Mouse (Mus musculus): Measurements from ENCODE around the gene Apon. TPM values are rescaled to one million over a fixed set of nuclear protein-coding genes. Genes with fewer than 3 reads are reported as not detected.
A peak's percentile ranks its signal among the peaks of the same experiment; 100 is the strongest.

Gene Apon
- polyA plus RNA-seq, 1 experiment = 0.27 TPM

DNA sequence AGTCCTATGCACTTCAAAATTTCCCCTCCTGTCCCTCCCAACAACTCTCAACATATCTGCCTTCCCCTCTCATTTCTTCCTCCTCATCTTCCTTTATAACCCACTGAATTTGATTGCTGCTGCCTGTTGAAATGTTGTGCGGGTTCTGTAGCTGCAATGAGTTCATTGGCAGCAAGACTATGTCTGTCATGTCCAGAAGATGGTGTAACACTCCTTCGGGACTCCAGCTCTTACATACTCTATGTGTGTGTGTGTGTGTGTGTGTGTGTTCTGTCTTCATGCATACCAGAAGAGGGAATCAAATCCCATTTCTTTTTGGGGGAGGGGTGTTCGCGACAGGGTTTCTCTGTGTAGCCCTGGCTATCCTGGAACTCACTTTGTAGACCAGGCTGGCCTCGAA, 38.9 kb upstream of the Apon start:
- no peak for DNase-seq
- 79% methylated on average over 5 of the region's 5 CpGs for WGBS

GRCm38 (mm10) chr10:128218387-128219117, 35.3 kb upstream of the Apon start:
- 91% methylated on average over 18 of the region's 18 CpGs for WGBS
- Histone ChIP-seq H3K4me1 (ENCODE audit: control insufficient read depth, insufficient read depth, low read length) (no peaks in the 10 kb centered on the region), H3K4me3 (replicated peaks; ENCODE audit: extremely low read depth, low read depth, low read length) (no peak overlapping the region)
- TF ChIP-seq POLR2A (IDR thresholded peaks at IDR 0.05; ENCODE audit: borderline replicate concordance, extremely low read depth, low read depth, low read length) (no peak), CTCF (IDR thresholded peaks at IDR 0.05; ENCODE audit: insufficient read depth, low read length) (no peak)
- no peak for DNase-seq

More for the DNA sequence above, 38.9 kb upstream of the Apon start:
- H3K4me1 ChIP-seq (ENCODE audit: control insufficient read depth, insufficient read depth, low read length) = peaks cover 7% of the 10 kb centered on the region
- H3K4me3 ChIP-seq (replicated peaks; ENCODE audit: extremely low read depth, low read depth, low read length) = no peak overlapping the region
- TF ChIP-seq POLR2A (IDR thresholded peaks at IDR 0.05; ENCODE audit: borderline replicate concordance, extremely low read depth, low read depth, low read length) (no peak), CTCF (IDR thresholded peaks at IDR 0.05; ENCODE audit: insufficient read depth, low read length) (no peak)

- TF ChIP-seq CTCF (IDR thresholded peaks at IDR 0.05; ENCODE audit: insufficient read depth, low read length) (no peak), POLR2A (IDR thresholded peaks at IDR 0.05; ENCODE audit: borderline replicate concordance, extremely low read depth, low read depth, low read length) (no peak)
- Histone ChIP-seq H3K4me3 (replicated peaks; ENCODE audit: extremely low read depth, low read depth, low read length) (no peak overlapping the region), H3K4me1 (ENCODE audit: control insufficient read depth, insufficient read depth, low read length) (no peaks in the 10 kb centered on the region)
- 47% methylated on average over 16 of the region's 16 CpGs for WGBS
- DNase-seq = no peak
Measured at GRCm38 (mm10) chr10:128221533-128222286, 32.2 kb upstream of the Apon start.

GRCm38 (mm10) chr10:128225064-128225463, 28.8 kb upstream of the Apon start:
- H3K4me3 ChIP-seq (replicated peaks; ENCODE audit: extremely low read depth, low read depth, low read length) = no peak overlapping the region
- TF ChIP-seq CTCF (IDR thresholded peaks at IDR 0.05; ENCODE audit: insufficient read depth, low read length) = no peak
- no peak for TF ChIP-seq POLR2A (IDR thresholded peaks at IDR 0.05; ENCODE audit: borderline replicate concordance, extremely low read depth, low read depth, low read length)
- no peak for DNase-seq
- H3K4me1 ChIP-seq (ENCODE audit: control insufficient read depth, insufficient read depth, low read length) = no peaks in the 10 kb centered on the region
- WGBS = 67% methylated on average over 5 of the region's 5 CpGs

DNA sequence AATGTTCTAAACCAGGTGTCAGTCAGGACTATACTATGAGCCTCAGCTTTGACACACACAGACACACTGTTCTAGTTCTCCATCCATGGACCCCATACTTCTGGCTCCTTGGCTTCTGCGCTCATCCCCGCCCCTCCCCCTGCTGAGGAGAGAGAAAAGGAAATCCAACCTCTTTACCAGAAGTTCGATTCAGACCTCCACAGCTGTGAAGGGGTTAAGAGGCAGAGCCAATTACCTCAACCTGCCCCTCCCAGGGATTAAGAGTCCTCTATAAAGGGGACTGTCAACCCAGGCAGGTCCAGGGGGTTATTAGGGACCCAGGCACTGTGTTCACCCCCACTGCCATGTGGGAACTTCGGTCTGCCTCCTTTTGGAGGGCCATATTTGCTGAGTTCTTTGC, 28.4 kb upstream of the Apon start, which contains the start of gene Mip:
Gene Mip, plus strand, starts transcription at position 301 of the 400 bp plus-strand sequence.
- no peak for DNase-seq
- TF ChIP-seq CTCF (IDR thresholded peaks at IDR 0.05; ENCODE audit: insufficient read depth, low read length) (no peak), POLR2A (IDR thresholded peaks at IDR 0.05; ENCODE audit: borderline replicate concordance, extremely low read depth, low read depth, low read length) (no peak)
- WGBS = 64% methylated on average over 4 of the region's 4 CpGs
- Histone ChIP-seq H3K4me3 (replicated peaks; ENCODE audit: extremely low read depth, low read depth, low read length) (no peak within 1 kb of the TSS), H3K4me1 (ENCODE audit: control insufficient read depth, insufficient read depth, low read length) (no peaks in the 10 kb centered on the region)

DNA sequence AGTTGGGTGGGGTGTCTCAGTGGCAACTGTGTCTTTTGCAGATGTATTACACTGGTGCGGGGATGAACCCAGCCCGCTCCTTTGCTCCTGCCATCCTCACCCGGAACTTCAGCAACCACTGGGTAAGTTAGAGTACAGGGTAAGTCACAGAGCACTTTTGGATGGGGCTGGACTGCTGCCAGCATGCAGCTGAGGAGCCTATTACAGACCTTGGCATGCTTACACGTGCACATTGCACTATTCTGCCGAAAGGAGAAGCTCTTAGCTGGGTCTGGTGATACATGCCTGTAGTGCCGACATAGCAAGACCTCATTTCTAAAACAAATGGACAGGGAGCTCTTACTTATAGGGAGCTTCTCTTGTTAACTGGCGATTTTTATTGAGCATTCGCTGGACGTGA, 26.3 kb upstream of the Apon start:
- DNase-seq = no peak
- no peaks in the 10 kb centered on the region for H3K4me1 ChIP-seq (ENCODE audit: control insufficient read depth, insufficient read depth, low read length)
- no peak overlapping the region for H3K4me3 ChIP-seq (replicated peaks; ENCODE audit: extremely low read depth, low read depth, low read length)
- TF ChIP-seq POLR2A (IDR thresholded peaks at IDR 0.05; ENCODE audit: borderline replicate concordance, extremely low read depth, low read depth, low read length) = no peak
- no peak for TF ChIP-seq CTCF (IDR thresholded peaks at IDR 0.05; ENCODE audit: insufficient read depth, low read length)
- WGBS = 68% methylated on average over 9 of the region's 9 CpGs

DNA sequence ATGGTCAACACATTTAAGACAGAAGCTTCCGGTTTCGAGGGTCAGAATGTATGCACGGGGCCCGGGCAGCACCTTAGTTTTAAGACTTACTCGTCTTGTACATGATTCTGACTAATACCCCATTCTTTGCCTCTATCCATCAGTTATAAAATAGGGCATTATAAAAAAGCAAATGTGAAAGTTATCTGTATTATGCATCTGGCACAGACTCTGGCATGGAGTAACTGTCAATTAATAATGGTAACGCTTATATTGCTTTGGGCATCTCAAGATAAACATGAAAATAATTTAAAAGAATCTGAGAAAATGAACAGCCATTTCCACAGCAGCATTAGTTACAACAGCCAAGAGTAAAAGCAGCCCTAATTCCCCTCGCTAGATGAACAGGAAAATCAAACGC, 25.9 kb upstream of the Apon start:
- no peak for DNase-seq
- TF ChIP-seq POLR2A (IDR thresholded peaks at IDR 0.05; ENCODE audit: borderline replicate concordance, extremely low read depth, low read depth, low read length) = no peak
- TF ChIP-seq CTCF (IDR thresholded peaks at IDR 0.05; ENCODE audit: insufficient read depth, low read length) = no peak
- no peak overlapping the region for H3K4me3 ChIP-seq (replicated peaks; ENCODE audit: extremely low read depth, low read depth, low read length)
- no peaks in the 10 kb centered on the region for H3K4me1 ChIP-seq (ENCODE audit: control insufficient read depth, insufficient read depth, low read length)
- 87% methylated on average over 8 of the region's 8 CpGs for WGBS

DNA sequence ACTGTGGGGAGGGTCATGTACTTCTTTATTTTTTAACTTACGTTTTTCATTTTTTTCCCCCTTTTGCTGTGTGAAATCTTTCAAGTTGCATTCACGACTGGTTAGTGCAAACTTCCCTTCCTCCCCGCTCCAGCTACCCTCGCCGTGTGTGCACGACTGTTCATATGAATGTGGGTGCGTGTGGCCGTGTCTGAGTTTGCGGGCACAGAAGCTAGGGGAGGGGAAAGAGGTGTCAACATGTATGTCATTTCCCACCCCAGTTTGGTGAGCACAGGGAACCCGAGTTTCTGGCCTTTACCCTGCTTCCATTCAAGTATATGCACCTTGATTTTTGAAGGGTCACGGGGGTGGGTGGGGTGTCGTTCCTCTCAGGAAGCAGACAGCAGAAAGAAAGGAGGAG, 23.3 kb upstream of the Apon start:
- 74% methylated on average over 12 of the region's 12 CpGs for WGBS
- H3K4me3 ChIP-seq (replicated peaks; ENCODE audit: extremely low read depth, low read depth, low read length) = no peak overlapping the region
- no peaks in the 10 kb centered on the region for H3K4me1 ChIP-seq (ENCODE audit: control insufficient read depth, insufficient read depth, low read length)
- DNase-seq = no peak
- no peak for TF ChIP-seq CTCF (IDR thresholded peaks at IDR 0.05; ENCODE audit: insufficient read depth, low read length)
- TF ChIP-seq POLR2A (IDR thresholded peaks at IDR 0.05; ENCODE audit: borderline replicate concordance, extremely low read depth, low read depth, low read length) = no peak

GRCm38 (mm10) chr10:128231146-128231545, 22.8 kb upstream of the Apon start:
- TF ChIP-seq CTCF (IDR thresholded peaks at IDR 0.05; ENCODE audit: insufficient read depth, low read length) (no peak), POLR2A (IDR thresholded peaks at IDR 0.05; ENCODE audit: borderline replicate concordance, extremely low read depth, low read depth, low read length) (no peak)
- peak overlapping the region; percentile 58 for H3K4me3 ChIP-seq (replicated peaks; ENCODE audit: extremely low read depth, low read depth, low read length)
- WGBS = 6% methylated on average over 5 of the region's 5 CpGs
- no peak for DNase-seq
- H3K4me1 ChIP-seq (ENCODE audit: control insufficient read depth, insufficient read depth, low read length) = no peaks in the 10 kb centered on the region
